Mouse (Mus musculus) left cerebral cortex, adult 18-20 months (tissue): ENCODE measurements around the gene Zfp652. TPM values are rescaled to one million over a fixed set of nuclear protein-coding genes. Genes with fewer than 3 reads are reported as not detected.
"Not testable (repeated sequence)": the region's sequence is repeated elsewhere in the genome, so short reads cannot be mapped to it uniquely, and the experiment has no call there.

Experiments
- DNase-seq, 2 experiments: peaks; one replicate each; pipeline ENCODE4 v3.0.0; 2021 to 2022; ENCODE audit warnings: low spot score in 2 of 2, mixed read lengths in 1 of 2
- total RNA-seq, 2 experiments: library from RNA; stranded (reverse); gene quantifications; 2 replicates each; pipeline ENCODE4 v1.2.3; 2021

Zfp652 gene
- total RNA-seq, 2 experiments from 2014 or later: 37.8 to 41.1 TPM

DNA sequence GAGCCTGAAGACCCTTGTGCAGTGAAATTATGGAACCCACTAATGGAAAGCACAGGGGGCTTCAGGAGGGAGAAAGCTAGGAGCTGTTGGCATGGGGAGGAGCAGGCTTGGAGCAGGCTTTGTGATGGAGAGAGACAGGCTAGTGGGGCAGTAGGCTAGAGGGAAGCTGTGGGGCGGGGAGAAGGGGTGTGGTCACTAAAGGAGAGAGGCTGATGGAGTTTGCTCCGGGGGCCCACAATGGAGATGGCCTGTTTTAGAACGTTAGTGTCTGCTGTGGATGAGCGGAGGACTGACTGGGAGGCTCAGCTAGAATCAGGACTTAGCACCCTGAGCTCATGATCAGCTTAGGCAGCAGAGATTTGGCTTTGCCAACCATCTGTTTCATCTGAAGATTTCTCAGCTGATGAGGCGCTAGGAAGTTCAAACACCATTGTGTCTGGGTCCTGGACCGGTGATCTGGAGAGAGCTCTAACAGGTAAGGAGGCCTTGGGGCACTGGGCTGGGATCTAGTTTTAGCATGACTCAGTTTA, 131.0 kb downstream of the Zfp652 start:
- no peak for DNase-seq

DNA sequence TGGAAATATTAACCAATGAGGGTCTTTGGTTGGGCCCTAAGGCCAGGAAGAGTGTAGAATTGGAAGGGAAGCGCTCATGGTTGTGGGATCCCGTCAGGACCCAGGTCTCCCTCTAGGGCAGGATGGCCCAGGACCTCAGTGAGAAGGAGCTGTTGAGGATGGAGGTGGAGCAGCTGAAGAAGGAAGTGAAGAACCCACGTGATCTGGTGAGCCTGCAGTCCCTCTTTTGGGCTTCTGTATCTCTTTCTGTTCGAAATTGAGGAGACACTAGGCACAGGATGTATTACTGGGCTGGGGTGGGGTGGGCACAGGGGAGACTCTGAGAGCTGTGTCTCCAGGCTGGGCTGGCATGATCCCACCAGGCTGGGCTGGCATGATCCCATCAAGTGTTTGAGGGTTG, 132.5 kb downstream of the Zfp652 start:
- DNase-seq: no peak

DNA sequence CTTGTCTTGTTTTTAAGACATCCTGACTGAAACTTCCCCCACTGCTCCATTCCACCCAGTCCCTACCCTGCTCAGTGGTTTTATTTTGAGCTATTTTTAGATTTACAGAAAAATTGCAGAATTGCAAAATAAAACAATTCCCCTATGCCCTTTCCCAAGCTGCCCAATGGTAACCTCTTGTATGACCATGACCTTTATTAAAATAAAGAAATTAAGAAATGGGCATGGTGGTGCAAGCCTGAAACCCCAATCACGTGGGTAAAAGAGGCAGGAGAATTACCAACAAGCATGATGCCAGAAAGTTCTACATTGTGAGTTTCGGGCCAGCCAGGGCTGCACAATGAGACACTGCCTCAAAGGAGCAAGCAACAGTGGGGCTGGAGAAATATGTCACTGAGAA, 138.4 kb downstream of the Zfp652 start:
- DNase-seq: no peak

DNA sequence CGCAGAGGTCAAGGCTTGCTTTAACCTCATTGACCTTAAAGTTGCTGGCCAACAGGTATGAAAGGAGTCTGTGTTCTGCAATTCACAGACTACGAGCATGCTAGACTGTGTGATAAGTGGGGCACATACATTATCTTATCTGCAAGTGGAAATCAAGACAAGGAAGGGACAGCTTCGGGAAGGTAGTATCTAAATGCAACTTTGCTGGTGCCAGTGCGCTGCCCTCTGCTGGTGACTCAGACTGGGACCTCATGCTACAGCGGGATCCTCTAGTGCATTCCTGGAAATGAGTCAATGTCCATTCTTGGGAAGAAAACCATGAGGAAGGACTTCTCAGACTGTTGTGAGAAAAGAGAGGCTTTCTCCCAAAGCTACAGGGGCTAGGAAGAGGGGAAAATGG, 141.2 kb downstream of the Zfp652 start:
- peak in 1 of 2 experiments; percentile 53 for DNase-seq

DNA sequence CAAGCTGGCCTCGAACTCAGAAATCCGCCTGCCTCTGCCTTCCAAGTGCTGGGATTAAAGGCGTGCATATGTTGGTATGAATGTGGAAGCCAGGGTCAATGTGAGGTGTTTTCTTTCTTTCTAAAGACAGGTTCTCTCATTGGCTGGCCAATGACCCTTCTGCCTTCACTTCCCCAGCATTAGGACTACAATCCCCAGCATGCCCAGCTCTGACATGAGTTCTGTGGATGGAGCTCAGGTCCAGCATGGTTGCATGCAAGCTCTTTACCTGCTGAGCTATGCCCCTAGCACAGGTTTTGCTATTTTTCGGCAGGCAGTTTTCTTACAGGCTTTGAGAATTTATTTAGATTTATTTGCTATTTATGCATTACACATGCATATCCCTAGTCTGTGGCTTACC, 144.8 kb downstream of the Zfp652 start:
- DNase-seq: no peak

DNA sequence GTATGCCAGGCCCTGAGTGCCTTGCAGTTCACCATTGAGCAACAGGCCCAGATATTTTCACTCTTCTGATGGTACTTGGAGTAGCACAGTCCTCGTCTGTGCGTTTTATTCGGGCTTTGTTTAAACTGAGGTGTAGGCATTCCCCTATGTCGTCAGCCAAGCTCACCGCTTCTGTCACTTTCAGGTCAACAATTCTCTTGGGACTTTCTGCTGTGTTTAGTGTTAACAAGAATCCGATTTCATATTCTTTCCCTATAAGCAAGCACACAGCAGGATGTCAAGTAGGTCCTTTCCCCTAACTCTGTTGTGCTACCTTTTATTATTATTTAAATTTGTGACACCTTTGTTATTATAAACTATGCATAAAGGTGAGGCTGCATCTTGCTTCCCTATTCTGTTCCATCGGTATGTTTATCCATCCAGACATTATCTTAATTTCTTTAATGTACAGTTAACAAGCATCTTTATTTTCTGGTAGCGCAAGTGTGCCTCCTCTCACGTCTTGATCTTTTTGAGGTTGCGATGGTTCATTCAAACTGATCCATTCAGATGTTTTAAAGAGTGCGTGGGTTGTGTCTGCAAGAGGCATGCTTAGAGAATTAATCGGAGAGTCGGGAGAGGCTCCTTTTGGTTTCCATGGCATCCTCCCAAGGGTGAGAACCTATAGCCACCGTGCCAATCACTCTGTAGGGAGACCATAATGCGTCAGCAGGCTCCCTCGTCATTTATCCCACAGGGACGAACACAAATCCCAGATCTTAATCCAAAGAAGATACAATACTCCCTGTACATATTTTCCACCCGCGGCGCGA, 145.4 kb downstream of the Zfp652 start:
- DNase-seq: no peak

DNA sequence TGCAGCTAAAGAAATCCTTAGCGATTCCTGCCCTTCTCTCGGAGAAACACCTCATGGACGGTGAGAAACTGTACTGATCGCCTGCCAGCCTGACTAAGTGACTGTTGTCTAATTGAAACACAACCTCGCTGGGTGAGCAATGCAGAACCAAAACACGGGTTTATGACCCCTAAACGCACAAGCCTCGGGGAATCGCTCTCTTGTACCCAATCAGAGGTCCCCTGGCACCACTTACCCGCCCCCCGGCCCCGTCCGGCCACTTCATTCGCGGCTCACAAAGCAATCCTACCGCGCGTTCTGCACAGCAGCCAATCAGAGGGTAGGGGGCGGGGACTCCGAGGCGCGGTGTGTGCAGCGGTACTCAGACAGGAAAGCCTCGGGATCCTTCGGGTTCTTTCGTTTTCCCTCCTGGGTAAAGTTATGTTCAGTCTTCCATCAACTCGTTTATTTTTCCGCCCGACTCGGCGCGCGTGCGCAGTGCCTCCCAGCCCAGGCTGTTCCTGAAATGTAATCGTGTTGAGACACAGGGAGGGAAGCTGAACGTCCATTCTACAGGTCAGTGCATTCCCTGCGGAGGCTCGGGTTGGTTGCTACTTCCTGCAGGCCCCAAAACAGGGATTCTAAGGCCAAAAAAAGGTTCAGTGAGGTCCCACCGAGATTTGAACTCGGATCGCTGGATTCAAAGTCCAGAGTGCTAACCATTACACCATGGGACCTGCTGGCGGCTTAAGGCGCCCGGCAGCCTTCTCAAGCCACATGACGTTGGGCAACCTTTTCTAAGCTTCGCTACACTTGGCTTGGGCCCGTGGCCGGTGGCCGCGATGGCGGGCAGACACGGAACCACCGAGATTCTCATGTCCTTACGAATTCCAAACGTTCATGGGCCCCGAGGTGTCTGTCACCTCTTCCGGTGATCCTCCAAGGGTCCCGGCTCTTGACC, 146.3 kb downstream of the Zfp652 start:
- peak; percentile 95 to 96 for DNase-seq

DNA sequence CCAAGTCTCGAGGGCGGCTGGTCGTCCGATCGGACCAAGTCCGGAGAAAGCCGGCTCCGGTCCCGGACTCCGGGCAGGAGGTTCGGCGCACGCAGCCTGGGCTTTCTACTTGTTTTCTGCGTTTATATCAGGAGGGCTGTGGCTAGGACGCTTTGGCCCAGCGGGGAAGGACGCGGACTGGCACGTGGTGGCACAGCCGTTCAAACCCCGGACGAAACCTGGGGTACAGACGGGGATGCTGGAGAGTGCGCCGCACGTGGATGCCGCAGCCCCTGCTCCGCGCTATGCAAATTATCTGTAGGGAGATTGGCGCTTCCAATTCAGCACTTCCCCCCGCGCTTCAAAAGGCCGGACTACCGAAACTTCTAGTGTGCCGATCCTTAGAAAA, 147.0 kb downstream of the Zfp652 start:
- DNase-seq: peak in 1 of 2 experiments; percentile 54

DNA sequence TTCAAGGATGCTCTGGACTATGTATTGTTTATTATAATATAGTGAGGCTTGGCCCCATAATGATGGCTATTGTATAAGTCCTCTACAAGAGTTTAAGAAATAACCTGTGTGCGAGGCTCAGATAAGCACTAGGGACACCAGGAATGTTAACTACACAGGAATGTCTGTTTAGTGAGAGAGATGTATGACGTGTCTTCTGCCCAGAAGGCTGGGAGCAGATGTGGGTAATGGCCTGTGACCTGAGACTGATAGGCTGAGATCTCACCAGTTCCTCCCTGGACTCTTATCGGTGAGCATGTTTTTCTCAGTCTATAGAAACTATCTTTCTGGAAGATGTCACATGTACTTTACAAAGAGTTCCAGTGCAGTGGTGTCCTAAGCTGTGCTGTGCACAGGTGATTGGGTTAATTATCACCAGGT, 147.6 kb downstream of the Zfp652 start:
- no peak for DNase-seq

DNA sequence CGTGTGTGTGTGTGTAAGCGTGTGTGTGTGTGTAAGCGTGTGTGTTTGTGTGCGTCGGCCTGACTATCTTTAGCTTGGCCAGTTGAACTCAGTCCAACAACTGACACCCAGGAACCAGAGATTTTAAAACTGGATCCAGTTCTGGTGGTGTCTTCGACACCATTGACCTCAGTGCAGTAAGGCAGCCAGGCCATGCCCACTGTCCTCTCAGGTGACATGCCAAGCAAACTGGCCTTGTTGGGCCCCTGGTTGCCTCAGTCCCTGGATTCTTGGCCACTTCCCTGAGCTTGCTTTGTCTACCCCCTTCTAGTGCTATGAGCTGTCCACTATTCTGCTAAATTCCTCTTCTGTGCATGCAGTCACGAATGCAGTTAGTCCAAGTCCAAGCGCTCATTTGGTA, 148.9 kb downstream of the Zfp652 start:
- no peak for DNase-seq

DNA sequence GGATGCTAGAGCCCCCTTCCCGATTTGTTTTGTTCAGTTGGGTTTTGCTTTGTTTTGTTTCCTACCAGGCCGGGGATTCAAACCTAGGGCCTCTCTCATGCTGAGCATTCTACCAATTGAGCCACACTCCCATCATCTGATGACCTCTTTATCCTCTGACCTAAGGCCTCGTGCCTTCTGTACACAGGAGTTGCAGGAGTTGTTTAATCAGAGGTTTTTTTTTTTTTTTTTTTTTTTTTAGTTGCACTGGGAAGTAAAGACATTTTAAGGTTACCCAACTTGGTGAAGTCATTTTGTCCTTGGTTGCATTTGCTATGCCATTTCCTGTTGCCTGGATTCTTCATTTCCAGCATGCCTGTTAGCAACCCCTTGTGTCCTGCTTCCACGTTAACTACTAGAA, 157.0 kb downstream of the Zfp652 start:
- DNase-seq: no peak

DNA sequence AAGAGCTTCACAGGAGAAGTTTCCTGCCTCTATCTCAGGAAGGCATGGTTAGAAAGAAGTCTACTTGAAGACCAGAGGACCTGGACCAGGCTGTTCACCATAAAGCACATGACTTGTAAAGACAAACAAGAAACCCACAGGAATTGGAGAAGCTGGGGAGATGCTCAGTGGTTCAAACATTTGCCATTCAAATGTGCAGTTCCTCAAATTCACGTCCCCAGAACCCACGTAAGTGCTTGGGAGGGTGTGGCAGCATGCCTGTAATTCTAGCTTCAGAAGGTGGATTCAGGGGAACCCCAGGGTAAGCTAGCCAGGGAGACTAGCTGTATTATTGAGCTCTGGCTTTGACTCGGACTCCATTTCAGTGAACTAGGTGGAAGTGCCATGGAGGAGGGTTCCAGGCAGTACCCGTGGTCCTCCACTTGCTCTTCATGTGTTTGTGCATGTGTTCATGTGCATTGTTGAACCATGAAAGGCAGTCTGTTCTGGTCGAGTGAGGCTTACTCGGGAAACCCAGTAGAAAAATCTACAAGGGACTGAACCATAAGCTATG, 157.5 kb downstream of the Zfp652 start:
- DNase-seq: no peak

DNA sequence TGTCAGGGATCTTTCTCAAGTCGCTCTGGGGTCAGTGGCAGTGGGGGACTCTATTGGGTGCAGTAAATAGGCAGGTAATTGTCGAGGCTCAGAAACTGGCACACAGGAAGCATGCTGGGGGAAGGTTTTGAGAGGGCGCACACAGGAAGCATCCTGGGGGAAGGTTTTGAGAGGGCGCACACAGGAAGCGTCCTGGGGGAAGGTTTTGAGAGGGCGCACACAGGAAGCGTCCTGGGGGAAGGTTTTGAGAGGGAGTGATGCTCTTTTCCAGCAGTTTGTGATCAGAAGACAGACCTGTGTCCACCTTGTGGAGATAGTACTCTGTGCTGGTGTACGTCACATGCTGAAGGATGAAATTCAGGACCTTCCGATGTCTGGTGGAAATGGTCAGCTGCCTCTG, 163.3 kb downstream of the Zfp652 start:
- DNase-seq: no peak

DNA sequence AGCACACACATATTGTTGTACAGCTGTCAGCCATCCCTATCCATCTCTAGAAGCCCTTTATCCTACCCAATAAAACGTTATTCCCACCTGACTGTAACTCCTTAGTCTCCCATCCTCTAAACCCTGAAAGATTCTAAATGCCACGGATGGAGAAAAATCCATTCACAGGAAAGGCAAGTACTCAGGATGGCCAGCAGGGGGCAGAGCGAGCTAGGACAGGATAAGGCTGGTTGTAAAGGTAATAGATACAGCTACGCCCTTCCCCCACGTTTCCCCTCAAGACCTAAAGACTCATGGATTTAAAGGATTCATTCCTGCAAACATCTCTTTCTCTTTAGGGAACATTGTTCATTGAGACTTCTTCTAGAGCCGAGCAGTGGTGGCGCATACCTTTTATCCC, 163.8 kb downstream of the Zfp652 start:
- peak; percentile 49 to 64 for DNase-seq

DNA sequence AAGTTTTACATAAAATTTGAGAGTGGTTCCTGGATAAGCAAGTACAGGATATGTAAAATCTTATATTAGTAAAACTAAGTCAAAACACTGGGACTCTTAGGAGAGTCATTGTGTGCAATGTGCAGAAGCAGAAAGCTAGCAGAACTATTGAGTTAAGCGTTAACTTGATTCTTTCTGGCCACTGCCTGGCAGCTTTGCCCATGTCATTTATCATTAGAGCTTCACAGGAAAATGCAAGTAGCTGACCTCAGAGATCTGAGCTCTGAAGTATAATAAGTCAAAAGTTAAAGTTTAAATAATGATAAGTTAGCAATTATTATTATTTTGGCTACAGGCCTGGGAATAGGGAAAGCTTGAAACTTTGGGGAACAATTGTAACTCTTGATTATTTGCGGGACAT, 167.4 kb downstream of the Zfp652 start:
- DNase-seq: not testable (repeated sequence)

Other genes with a start within 250 kb of the Zfp652 start
- 10 to 100 TPM; 23.4 to 32.6 TPM for gene Nxph3, start 198.1 kb upstream of the Zfp652 start, total RNA-seq
- 1 to 10 TPM; 1.1 to 1.7 TPM for gene Ngfr, start 124.9 kb upstream of the Zfp652 start, total RNA-seq
- 100 to 1,000 TPM in 1 of 2 experiments, 10 to 100 TPM in 1; 87.4 to 103 TPM for gene Phb, start 45.7 kb upstream of the Zfp652 start, total RNA-seq
- 1 to 10 TPM; 1.2 to 1.3 TPM for gene B130006D01Rik, start 10.9 kb downstream of the Zfp652 start, total RNA-seq
- 10 to 100 TPM; 65.2 to 87.4 TPM for gene Phospho1, start 111.8 kb downstream of the Zfp652 start, total RNA-seq
- 1 to 10 TPM; 2.8 to 4.5 TPM for gene Gngt2, start 124.5 kb downstream of the Zfp652 start, total RNA-seq
- gene Abi3, start 129.8 kb downstream of the Zfp652 start, total RNA-seq: 1 to 10 TPM; 7.3 to 8.0 TPM
- gene B4galnt2, start 202.2 kb downstream of the Zfp652 start, total RNA-seq: not detected